Mouse (Mus musculus) kidney, postnatal 0 days (tissue): ENCODE measurements around the gene Sft2d1. TPM values are rescaled to one million over a fixed set of nuclear protein-coding genes. Genes with fewer than 3 reads are reported as not detected.

ENCODE experiments used
- ATAC-seq: fragments of 200-750 bp; cut with Nextera tagmentation; replicated peaks from 2 replicates; pipeline ENCODE4 v1.8.0; 2017; ENCODE audit warnings: low read depth, moderate number of reproducible peaks, moderate TSS enrichment, moderate library complexity; ENCODE audit not compliant: low FRiP score
- DNase-seq: peaks from one replicate; pipeline ENCODE4 v3.0.0-alpha.2; 2016; ENCODE audit warnings: low spot score
- H3K27ac ChIP-seq: fragments of 300-500 bp; sonication (generic); 2 replicates; pipeline ENCODE4 v1.5.1; 2014; ENCODE audit warnings: mild to moderate bottlenecking
- H3K27me3 ChIP-seq: fragments of 300-500 bp; sonication (generic); 2 replicates; pipeline ENCODE4 v1.6.1; 2014; ENCODE audit warnings: low read length, mixed read lengths; ENCODE audit not compliant: insufficient read depth
- H3K36me3 ChIP-seq: fragments of 300-500 bp; sonication (generic); 2 replicates; pipeline ENCODE4 v1.6.1; 2014; ENCODE audit warnings: low read length, mixed read lengths; ENCODE audit not compliant: insufficient read depth
- H3K4me1 ChIP-seq: fragments of 300-500 bp; sonication (generic); replicated peaks from 2 replicates; pipeline ENCODE4 v1.6.1; 2014; ENCODE audit warnings: antibody characterized with exemption, low read length, mixed read lengths; ENCODE audit not compliant: insufficient read depth
- H3K4me2 ChIP-seq: fragments of 300-500 bp; sonication (generic); 2 replicates; pipeline ENCODE4 v1.6.1; 2014; ENCODE audit warnings: mild to moderate bottlenecking, low read length, moderate library complexity, mixed read lengths
- H3K4me3 ChIP-seq: fragments of 300-500 bp; sonication (generic); replicated peaks from 2 replicates; pipeline ENCODE4 v1.5.1; 2014; ENCODE audit warnings: low read depth, low read length
- H3K9ac ChIP-seq: fragments of 300-500 bp; sonication (generic); 2 replicates; pipeline ENCODE4 v1.6.1; 2014; ENCODE audit warnings: low read depth, low read length
- H3K9me3 ChIP-seq: fragments of 300-500 bp; sonication (generic); replicated peaks from 2 replicates; pipeline ENCODE4 v1.6.1; 2016; ENCODE audit warnings: low read length, inconsistent platforms, mixed read lengths
- CTCF ChIP-seq: IDR thresholded peaks from 2 replicates; pipeline ENCODE4 v1.5.1; 2016; ENCODE audit warnings: antibody characterized with exemption, low read depth, mild to moderate bottlenecking, moderate library complexity
- WGBS: fragments of 180-500 bp; shearing (Covaris S2); extraction: QIAGEN DNeasy Blood & Tissue Kit; methylation state at CpG from one replicate; pipeline ENCODE4 v1.1.7; 2014; 5-methylcytosine and 5-hydroxymethylcytosine counted together
- polyA plus RNA-seq: library from polyadenylated mRNA; unstranded; fragments of >200 nt; fragmentation: Nextera tagmentation; extraction: Ambion mirVana; gene quantifications from 2 replicates; pipeline ENCODE4 v1.2.1, GENCODE M21; 2015

The Sft2d1 gene
- polyA plus RNA-seq, 1 experiment from 2014 or later, result 102 TPM

GRCm38 (mm10) chr17:8339666-8340374 is 28.9 kb downstream of the Sft2d1 start:
- H3K4me3 ChIP-seq, result peak overlapping the region; percentile 48
- H3K9ac ChIP-seq, result no peak overlapping the region
- ATAC-seq (no peak), DNase-seq (no peak)
- H3K27me3 ChIP-seq, result peaks cover 31% of the 10 kb centered on the region
- H3K27ac ChIP-seq, result no peak overlapping the region
- TF ChIP-seq CTCF, result no peak
- 25% methylated on average over 8 of the region's 8 CpGs for WGBS
- H3K4me2 ChIP-seq, result peak overlapping the region; percentile 98; the same call in 1 of the 2 replicates
- H3K36me3 ChIP-seq, result no peaks in the 10 kb centered on the region
- H3K4me1 ChIP-seq, result peaks cover 14% of the 10 kb centered on the region
- no peaks in the 10 kb centered on the region for H3K9me3 ChIP-seq

- peak; percentile 46; the same call in 1 of the 2 replicates for ATAC-seq
- peak overlapping the region; percentile 50 for H3K9ac ChIP-seq
These were observed 29.8 kb downstream of the Sft2d1 start for GRCm38 (mm10) chr17:8340407-8341359.

DNA sequence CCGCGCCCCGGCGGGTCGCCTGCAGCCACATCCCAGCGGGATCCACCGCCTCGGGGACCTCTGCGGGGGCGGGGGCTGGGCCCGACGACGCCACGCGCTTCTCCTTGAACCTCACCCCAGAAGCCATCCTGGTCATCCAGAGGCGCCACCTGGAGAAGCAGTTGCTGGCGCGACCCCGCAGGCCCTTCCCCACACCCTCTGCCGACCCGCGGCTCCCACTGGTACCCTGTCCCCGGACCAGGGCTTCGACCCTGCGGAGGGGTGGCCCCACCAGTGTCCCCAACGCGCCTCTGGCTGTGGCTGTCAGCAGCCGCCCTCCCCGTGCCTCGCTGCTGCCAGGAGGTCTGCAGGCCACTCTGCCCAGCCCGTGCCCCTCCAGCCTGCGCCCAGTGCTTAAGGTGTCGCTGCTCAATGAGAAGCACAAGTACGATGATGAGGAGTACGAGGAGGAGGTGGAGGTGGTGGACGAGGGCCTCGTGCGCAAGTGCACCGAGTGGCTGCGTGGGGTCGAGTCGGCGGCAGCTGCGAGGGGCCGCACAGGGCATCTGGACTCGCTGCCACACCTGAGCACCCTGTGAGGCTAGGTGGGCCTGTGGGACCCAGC is 30.6 kb downstream of the Sft2d1 start:
- no peak for TF ChIP-seq CTCF
- Histone ChIP-seq H3K9ac (peak overlapping the region; percentile 50), H3K9me3 (no peaks in the 10 kb centered on the region), H3K4me2 (peak overlapping the region; percentile 98), H3K27ac (no peak overlapping the region), H3K27me3 (peaks cover 31% of the 10 kb centered on the region), H3K4me3 (peak overlapping the region; percentile 48), H3K4me1 (peaks cover 14% of the 10 kb centered on the region), H3K36me3 (no peaks in the 10 kb centered on the region)
- ATAC-seq (peak; percentile 63), DNase-seq (no peak)
- WGBS, result 13% methylated on average over 46 of the region's 46 CpGs

More at GRCm38 (mm10) chr17:8340407-8341359, 29.8 kb downstream of the Sft2d1 start:
- Histone ChIP-seq H3K4me2 (peak overlapping the region; percentile 98), H3K4me3 (peak overlapping the region; percentile 48), H3K36me3 (no peaks in the 10 kb centered on the region), H3K9me3 (no peaks in the 10 kb centered on the region), H3K27ac (no peak overlapping the region), H3K4me1 (peaks cover 14% of the 10 kb centered on the region), H3K27me3 (peaks cover 31% of the 10 kb centered on the region)
- no peak for TF ChIP-seq CTCF
- DNase-seq, result peak; percentile 27
- WGBS, result 1% methylated on average over 46 of the region's 92 CpGs

DNA sequence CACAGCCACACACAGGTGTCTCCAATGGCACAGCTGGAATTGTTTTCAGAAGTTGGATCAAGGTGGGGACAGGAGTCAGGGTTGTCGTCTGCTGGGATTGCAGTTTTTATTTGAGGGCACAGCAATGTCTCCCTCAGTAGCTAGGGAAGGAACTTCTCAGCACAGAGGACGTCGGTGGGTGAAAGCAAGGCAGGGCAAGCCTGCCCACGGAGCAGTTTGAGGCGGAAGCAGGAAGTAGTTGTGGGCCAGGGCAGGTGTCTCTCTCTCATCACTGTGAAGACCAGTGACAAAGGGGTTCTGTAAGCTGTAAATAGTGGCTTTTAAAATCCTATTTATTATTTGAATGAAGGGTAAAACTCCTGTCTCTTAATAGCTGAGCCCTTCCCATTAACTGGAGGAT is 31.8 kb downstream of the Sft2d1 start:
- DNase-seq (no peak), ATAC-seq (no peak)
- peaks cover 14% of the 10 kb centered on the region for H3K4me1 ChIP-seq
- WGBS, result 48% methylated on average over 5 of the region's 5 CpGs
- no peaks in the 10 kb centered on the region for H3K9me3 ChIP-seq
- H3K4me3 ChIP-seq, result no peak overlapping the region
- no peak for TF ChIP-seq CTCF
- H3K27ac ChIP-seq, result no peak overlapping the region
- H3K36me3 ChIP-seq, result no peaks in the 10 kb centered on the region
- no peak overlapping the region for H3K9ac ChIP-seq
- H3K4me2 ChIP-seq, result no peak overlapping the region
- H3K27me3 ChIP-seq, result peaks cover 31% of the 10 kb centered on the region

GRCm38 (mm10) chr17:8343416-8343815 is 32.5 kb downstream of the Sft2d1 start:
- peaks cover 14% of the 10 kb centered on the region for H3K4me1 ChIP-seq
- no peaks in the 10 kb centered on the region for H3K9me3 ChIP-seq
- no peak overlapping the region for H3K9ac ChIP-seq
- no peak overlapping the region for H3K27ac ChIP-seq
- no peak overlapping the region for H3K4me3 ChIP-seq
- H3K4me2 ChIP-seq, result no peak overlapping the region
- H3K27me3 ChIP-seq, result peaks cover 31% of the 10 kb centered on the region
- ATAC-seq, result no peak
- WGBS, result 46% methylated on average over 6 of the region's 6 CpGs
- DNase-seq, result no peak
- TF ChIP-seq CTCF, result no peak
- no peaks in the 10 kb centered on the region for H3K36me3 ChIP-seq

- H3K36me3 ChIP-seq, result no peaks in the 10 kb centered on the region
- H3K4me2 ChIP-seq, result no peak overlapping the region
- no peaks in the 10 kb centered on the region for H3K27me3 ChIP-seq
- ATAC-seq (no peak), DNase-seq (no peak)
- no peaks in the 10 kb centered on the region for H3K4me1 ChIP-seq
- TF ChIP-seq CTCF, result no peak
- no peak overlapping the region for H3K27ac ChIP-seq
- H3K9me3 ChIP-seq, result no peaks in the 10 kb centered on the region
- H3K9ac ChIP-seq, result no peak overlapping the region
- 81% methylated on average over 5 of the region's 5 CpGs for WGBS
- no peak overlapping the region for H3K4me3 ChIP-seq
These were observed 36.9 kb downstream of the Sft2d1 start for GRCm38 (mm10) chr17:8347765-8348285.
